21 mouse cellular contexts compared by ENCODE assay signal in the genomic region with DNA sequence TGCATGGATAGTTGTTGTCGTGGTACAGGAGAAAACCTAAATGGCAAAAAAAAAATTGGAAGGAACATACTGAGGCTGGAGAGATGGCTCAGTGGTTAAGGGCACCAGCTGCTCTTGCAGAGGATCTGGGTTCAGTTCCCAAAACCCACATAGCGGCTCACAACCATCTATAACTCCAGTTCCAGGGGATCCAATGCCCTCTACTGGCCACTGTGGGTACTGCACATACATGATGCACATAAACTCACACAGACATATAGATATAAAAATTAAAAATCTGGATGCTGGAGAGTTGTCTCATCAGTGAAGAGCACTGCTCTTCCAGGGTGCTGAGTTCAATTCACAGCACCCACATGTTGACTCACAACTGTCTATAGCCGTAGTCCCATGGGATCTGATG.
DNase-seq lines count a peak whose midpoint lies in the region; ATAC-seq and TF ChIP-seq lines count a peak whose summit lies in the region.
"Had no signal": no experiment of that assay in that cellular context is flagged by ENCODE, and none has a peak within 500 bp of the region (broad histone marks: within the 10 kb centered on the region; RNA-seq: fewer than 3 reads in every experiment).

No protein-coding gene starts in this region.

- TF ChIP-seq CTCF in heart, postnatal 0 days (IDR thresholded peaks at IDR 0.05; ENCODE audit: low read depth): 0 out of 2 replicates have a peak, but pooled peaks have one; percentile 8
- TF ChIP-seq CTCF in liver, postnatal 0 days (IDR thresholded peaks at IDR 0.05; ENCODE audit: low read depth): peak; percentile 48

- H3K27ac ChIP-seq in heart, postnatal 0 days (ENCODE audit: low read depth): no peak overlapping the region
- no peak overlapping the region for H3K27ac ChIP-seq in liver, postnatal 0 days (ENCODE audit: low read depth)
- no peak overlapping the region for H3K27ac ChIP-seq in liver, embryonic 12.5 days
- H3K27ac ChIP-seq: embryonic facial prominence, embryonic 12.5 days; hindbrain, embryonic 13.5 days; liver, embryonic 15.5 days; neural tube, embryonic 15.5 days had no signal

- 0 out of 2 replicates have a peak, but pooled peaks cover 5% of the 10 kb centered on the region for H3K9me3 ChIP-seq in heart, postnatal 0 days (replicated peaks; ENCODE audit: control insufficient read depth, low read length)
- peaks cover 8% of the 10 kb centered on the region for H3K9me3 ChIP-seq in liver, postnatal 0 days (ENCODE audit: low read length)
- H3K9me3 ChIP-seq in liver, embryonic 12.5 days (replicated peaks): peaks cover 9% of the 10 kb centered on the region
- H3K9me3 ChIP-seq: neural tube, embryonic 15.5 days had no signal

- no peak for TF ChIP-seq EP300 in heart, postnatal 0 days (IDR thresholded peaks at IDR 0.05; ENCODE audit: low read depth)
- TF ChIP-seq EP300 in liver, postnatal 0 days (IDR thresholded peaks at IDR 0.05; ENCODE audit: low read depth): no peak

- no peak for ATAC-seq in heart, postnatal 0 days (ENCODE audit: insufficient read depth, low read depth)
- ATAC-seq in liver, postnatal 0 days: no peak
- no peak for ATAC-seq in liver, embryonic 12.5 days
- ATAC-seq in megakaryocyte progenitor cell, adult 5-6 weeks (replicated peaks; ENCODE audit: poor library complexity): no peak
- ATAC-seq: forebrain, embryonic 16.5 days had no signal

- 89% methylated on average over 3 of the region's 3 CpGs for WGBS in heart, postnatal 0 days
- 85% methylated on average over 3 of the region's 3 CpGs for WGBS in liver, postnatal 0 days (ENCODE audit: insufficient replicate concordance)
- WGBS in liver, embryonic 12.5 days (ENCODE audit: insufficient replicate concordance): 78% methylated on average over 3 of the region's 3 CpGs

- 0 out of 2 replicates have a peak, but pooled peaks cover 2% of the 10 kb centered on the region for H3K27me3 ChIP-seq in heart, postnatal 0 days (ENCODE audit: control insufficient read depth, insufficient read depth, low read length)
- no peaks in the 10 kb centered on the region for H3K27me3 ChIP-seq in liver, postnatal 0 days (ENCODE audit: insufficient read depth, low read length)
- H3K27me3 ChIP-seq in liver, embryonic 12.5 days (replicated peaks): peaks cover 21% of the 10 kb centered on the region; the same call in 1 of the 2 replicates
- H3K27me3 ChIP-seq: neural tube, embryonic 15.5 days had no signal

- no peak overlapping the region for H3K9ac ChIP-seq in heart, postnatal 0 days (replicated peaks; ENCODE audit: low read depth, low read length)
- no peak overlapping the region for H3K9ac ChIP-seq in liver, postnatal 0 days (replicated peaks)
- H3K9ac ChIP-seq in liver, embryonic 12.5 days: no peak overlapping the region
- H3K9ac ChIP-seq: embryonic facial prominence, embryonic 12.5 days; hindbrain, embryonic 13.5 days; liver, embryonic 15.5 days; neural tube, embryonic 15.5 days had no signal

- no peak overlapping the region for H3K4me2 ChIP-seq in heart, postnatal 0 days (ENCODE audit: low read depth, low read length)
- H3K4me2 ChIP-seq in liver, postnatal 0 days (ENCODE audit: low read depth, low read length): no peak overlapping the region
- H3K4me2 ChIP-seq in liver, embryonic 12.5 days: no peak overlapping the region
- H3K4me2 ChIP-seq: embryonic facial prominence, embryonic 12.5 days; hindbrain, embryonic 13.5 days; liver, embryonic 15.5 days; midbrain, embryonic 11.5 days; neural tube, embryonic 15.5 days had no signal

- no peak for DNase-seq in heart, postnatal 0 days (ENCODE audit: low spot score)
- no peak for DNase-seq in heart, postnatal 25 days (ENCODE audit: low spot score)
- DNase-seq in liver, postnatal 0 days: no peak
- peak; percentile 58 for DNase-seq in ES-CJ7 (ENCODE audit: low read depth, low spot score)
- DNase-seq in naive thymus-derived CD4-positive, alpha-beta T cell, adult 2 months (ENCODE audit: low read depth): peak; percentile 32
- no peak for DNase-seq in urinary bladder, adult 18-20 months (ENCODE audit: low spot score in 2 of 2)
- DNase-seq: adrenal gland, postnatal 36 days; cerebellum, adult 9-10 months; heart, adult 18-20 months; kidney, adult 11 months; kidney, postnatal 36 days; left cerebral cortex, postnatal 4 days; lung, postnatal 4 days had no signal

- no peak overlapping the region for H3K4me3 ChIP-seq in heart, postnatal 0 days (ENCODE audit: low read depth, low read length)
- no peak overlapping the region for H3K4me3 ChIP-seq in liver, postnatal 0 days (ENCODE audit: low read depth, low read length)
- no peak overlapping the region for H3K4me3 ChIP-seq in liver, embryonic 12.5 days
- H3K4me3 ChIP-seq: embryonic facial prominence, embryonic 12.5 days; hindbrain, embryonic 13.5 days; liver, embryonic 15.5 days; neural tube, embryonic 15.5 days had no signal

- no peaks in the 10 kb centered on the region for H3K4me1 ChIP-seq in heart, postnatal 0 days (ENCODE audit: control insufficient read depth, insufficient read depth)
- H3K4me1 ChIP-seq in liver, postnatal 0 days (ENCODE audit: insufficient read depth): no peaks in the 10 kb centered on the region
- peaks cover 40% of the 10 kb centered on the region for H3K4me1 ChIP-seq in liver, embryonic 12.5 days

- no peaks in the 10 kb centered on the region for H3K36me3 ChIP-seq in heart, postnatal 0 days (replicated peaks; ENCODE audit: control insufficient read depth, insufficient read depth, low read length)
- H3K36me3 ChIP-seq in liver, postnatal 0 days (replicated peaks; ENCODE audit: insufficient read depth, low read length): no peaks in the 10 kb centered on the region
- H3K36me3 ChIP-seq in liver, embryonic 12.5 days: no peaks in the 10 kb centered on the region
- H3K36me3 ChIP-seq: embryonic facial prominence, embryonic 12.5 days; hindbrain, embryonic 13.5 days; liver, embryonic 15.5 days; neural tube, embryonic 15.5 days had no signal

- intact Hi-C loops in heart, postnatal 25 days (cut with DNase I): no loop called here

Comparison
In these comparisons a context has a peak if more than half of its experiments do, and no peak if none do; other contexts are left out.
1. DNase-seq: peak in ES-CJ7 (single experiment) and naive thymus-derived CD4-positive, alpha-beta T cell, adult 2 months (single experiment); none in heart, postnatal 0 days (single experiment), heart, postnatal 25 days (single experiment), liver, postnatal 0 days (single experiment) and urinary bladder, adult 18-20 months (0 of 2).